Mouse (Mus musculus) C2C12 (cell line): ENCODE results near the gene Kdm2b.

Source experiments
- CTCF ChIP-seq: IDR thresholded peaks from one replicate; pipeline ENCODE4 v1.5.1; 2011; ENCODE audit not compliant: control insufficient read depth, insufficient read depth, insufficient read length
- MAX ChIP-seq: IDR thresholded peaks from one replicate; pipeline ENCODE4 v1.6.1; 2011; ENCODE audit warnings: mild to moderate bottlenecking, control low read depth
- USF1 ChIP-seq: IDR thresholded peaks from one replicate; pipeline ENCODE4 v1.6.1; 2011; ENCODE audit warnings: low read depth, mild to moderate bottlenecking, control low read depth, moderate library complexity

DNA sequence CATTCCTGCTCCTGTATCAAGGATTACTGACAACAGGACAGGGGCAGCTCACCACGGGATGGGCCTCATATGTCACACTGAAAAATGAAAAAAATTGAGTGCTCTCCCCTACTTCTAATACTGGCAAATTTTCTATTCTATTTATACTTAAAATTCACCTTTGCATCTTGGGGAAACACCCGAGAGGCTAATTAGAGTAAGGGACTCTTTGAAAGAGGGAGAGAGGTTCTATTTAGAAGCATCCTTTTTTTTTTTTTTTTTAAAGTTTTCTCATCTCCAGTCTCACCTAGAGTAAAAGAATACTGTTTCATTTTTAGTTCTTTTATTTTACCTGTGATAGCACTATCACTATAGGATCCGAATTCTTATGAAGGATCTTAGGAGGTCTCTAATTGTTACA is 115.3 kb downstream of the Kdm2b start:
- TF ChIP-seq CTCF (no peak), MAX (no peak), USF1 (no peak)
